Mouse (Mus musculus) testis, adult 2 months (tissue): Measurements from ENCODE around the gene Fshr. TPM values are rescaled to one million over a fixed set of nuclear protein-coding genes. Genes with fewer than 3 reads are reported as not detected.
"Not testable (repeated sequence)": the region's sequence is repeated elsewhere in the genome, so short reads cannot be mapped to it uniquely, and the experiment has no call there.

Source experiments
- H3K27ac ChIP-seq: fragments of 200-500 bp; 2 replicates; pipeline ENCODE4 v1.5.1; 2012; ENCODE audit warnings: low read depth, low read length; ENCODE audit not compliant: control insufficient read depth, insufficient read depth
- H3K27me3 ChIP-seq: fragments of 200-500 bp; 2 replicates; pipeline ENCODE4 v1.6.1; 2012; ENCODE audit warnings: mild to moderate bottlenecking, low read length, moderate library complexity; ENCODE audit not compliant: control insufficient read depth, insufficient read depth
- H3K36me3 ChIP-seq: fragments of 200-500 bp; 2 replicates; pipeline ENCODE4 v1.6.1; 2012; ENCODE audit warnings: mild to moderate bottlenecking, low read length; ENCODE audit not compliant: control insufficient read depth, insufficient read depth
- H3K4me1 ChIP-seq: fragments of 200-500 bp; 2 replicates; pipeline ENCODE4 v1.6.1; 2012; ENCODE audit warnings: low read length; ENCODE audit not compliant: control insufficient read depth, insufficient read depth
- H3K4me3 ChIP-seq: fragments of 200-500 bp; 2 replicates; pipeline ENCODE4 v1.5.1; 2012; ENCODE audit warnings: low read depth, mild to moderate bottlenecking, low read length, moderate library complexity, mixed read lengths; ENCODE audit not compliant: control insufficient read depth
- CTCF ChIP-seq: fragments of 200-500 bp; IDR thresholded peaks from 2 replicates; pipeline ENCODE4 v1.5.1; 2012; ENCODE audit warnings: low read depth, mild to moderate bottlenecking, inconsistent platforms, low read length, moderate library complexity; ENCODE audit not compliant: control insufficient read depth, insufficient read depth, insufficient replicate concordance
- POLR2A ChIP-seq: fragments of 200-500 bp; IDR thresholded peaks from 2 replicates; pipeline ENCODE4 v1.6.1; 2012; ENCODE audit warnings: low read depth, mild to moderate bottlenecking, inconsistent platforms, low read length, moderate library complexity; ENCODE audit not compliant: control insufficient read depth
- polyA plus RNA-seq: library from polyadenylated mRNA; depleted of rRNA; stranded (reverse); fragments of >200 nt; gene quantifications from 2 replicates; pipeline ENCODE4 v1.2.3, GENCODE M21; 2012

Gene Fshr
- polyA plus RNA-seq, 1 experiment, result 2.4 TPM

DNA sequence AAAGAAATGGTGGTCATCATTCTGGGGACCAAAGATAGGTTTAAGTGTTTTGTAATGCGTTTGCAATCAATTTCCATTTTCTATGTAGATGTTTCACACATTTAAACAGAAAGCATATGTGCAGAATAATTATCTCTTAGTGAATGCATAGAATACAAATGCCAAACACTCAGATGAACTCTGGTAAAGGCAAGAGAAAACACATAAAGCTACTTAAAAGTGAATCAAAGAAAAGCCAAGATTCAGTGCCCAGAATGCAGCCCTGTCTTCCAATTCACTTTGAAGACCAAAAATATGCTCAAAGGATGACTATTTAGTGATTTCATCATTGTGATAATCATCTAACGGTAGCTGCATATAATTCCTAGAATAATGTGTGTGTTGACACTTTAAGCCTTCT lies 81.2 kb downstream of the Fshr start:
- Histone ChIP-seq H3K27ac (no peak overlapping the region), H3K27me3 (no peaks in the 10 kb centered on the region), H3K4me3 (no peak overlapping the region), H3K4me1 (no peaks in the 10 kb centered on the region), H3K36me3 (no peaks in the 10 kb centered on the region)
- TF ChIP-seq CTCF, result no peak
- TF ChIP-seq POLR2A, result no peak

DNA sequence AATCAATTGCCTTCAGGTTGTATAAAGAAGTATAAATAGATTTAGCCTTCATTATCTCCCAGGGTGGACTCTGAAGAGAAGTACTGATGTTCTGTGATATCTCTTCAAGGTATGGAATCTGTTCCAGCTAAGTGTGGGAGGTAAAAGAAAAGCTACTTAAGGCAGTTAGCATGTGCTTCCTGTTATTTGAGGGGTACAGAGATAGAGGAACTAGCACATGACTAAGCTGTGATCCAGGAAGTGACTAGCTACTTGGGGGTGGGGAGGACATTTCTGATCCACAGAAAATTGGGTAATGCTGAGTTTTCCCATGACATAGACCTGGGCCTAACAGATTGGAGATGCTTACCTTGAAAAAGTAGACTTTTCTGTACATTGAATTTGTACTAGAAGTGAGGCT lies 86.5 kb downstream of the Fshr start:
- H3K4me1 ChIP-seq, result no peaks in the 10 kb centered on the region
- no peak for TF ChIP-seq CTCF
- H3K4me3 ChIP-seq, result no peak overlapping the region
- no peaks in the 10 kb centered on the region for H3K36me3 ChIP-seq
- no peak overlapping the region for H3K27ac ChIP-seq
- no peaks in the 10 kb centered on the region for H3K27me3 ChIP-seq

DNA sequence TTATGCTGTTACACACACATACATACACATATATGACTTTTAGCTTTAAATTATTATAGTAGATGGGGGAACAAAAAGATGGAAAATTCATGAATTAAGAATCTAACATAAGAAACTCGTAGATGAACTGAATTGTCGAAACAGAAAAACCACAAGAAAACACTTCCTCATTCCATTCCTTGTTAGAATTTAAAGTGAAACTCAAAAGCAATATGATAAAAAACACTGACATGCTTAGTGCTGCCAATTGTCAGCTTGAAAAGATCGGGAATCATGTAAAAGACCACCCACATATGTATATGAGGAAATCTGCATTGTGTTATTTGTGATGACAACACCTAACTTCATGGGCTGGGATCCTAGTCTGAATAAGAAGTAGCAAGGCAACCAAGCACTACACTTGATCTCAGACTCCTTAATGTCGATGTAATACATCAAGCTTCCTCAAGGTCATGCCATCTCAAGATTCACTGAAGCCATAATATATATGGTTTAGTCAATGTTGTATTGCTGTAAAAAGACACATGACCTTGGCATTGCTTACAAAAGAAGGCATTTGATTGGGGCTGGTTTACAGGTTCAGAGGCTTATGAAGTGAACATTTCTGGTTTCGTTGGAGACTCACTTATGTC lies 99.6 kb downstream of the Fshr start:
- Histone ChIP-seq H3K36me3 (no peaks in the 10 kb centered on the region), H3K27ac (no peak overlapping the region), H3K4me3 (no peak overlapping the region), H3K27me3 (no peaks in the 10 kb centered on the region), H3K4me1 (no peaks in the 10 kb centered on the region)
- no peak for TF ChIP-seq CTCF
- no peak for TF ChIP-seq POLR2A

DNA sequence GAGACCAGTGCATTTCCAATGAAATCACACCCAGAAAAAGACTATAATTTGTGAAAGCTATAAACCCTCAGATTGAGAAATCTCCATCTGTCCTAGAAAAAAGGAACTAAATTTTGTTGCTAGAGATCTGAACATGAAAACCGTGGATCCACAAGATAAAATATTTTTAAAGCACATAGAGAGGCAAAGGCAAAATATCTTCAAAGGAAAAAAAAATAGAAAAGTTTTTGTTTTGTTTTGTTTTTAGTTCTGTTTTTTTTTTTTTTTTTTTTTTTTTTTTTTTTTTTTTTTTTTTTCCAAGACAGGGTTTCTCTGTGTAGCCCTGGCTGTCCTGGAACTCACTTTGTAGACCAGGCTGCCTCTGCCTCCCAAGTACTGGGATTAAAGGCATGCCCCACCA lies 100.7 kb downstream of the Fshr start:
- not testable (repeated sequence) for H3K4me3 ChIP-seq, H3K27ac ChIP-seq, H3K4me1 ChIP-seq, H3K27me3 ChIP-seq, H3K36me3 ChIP-seq

DNA sequence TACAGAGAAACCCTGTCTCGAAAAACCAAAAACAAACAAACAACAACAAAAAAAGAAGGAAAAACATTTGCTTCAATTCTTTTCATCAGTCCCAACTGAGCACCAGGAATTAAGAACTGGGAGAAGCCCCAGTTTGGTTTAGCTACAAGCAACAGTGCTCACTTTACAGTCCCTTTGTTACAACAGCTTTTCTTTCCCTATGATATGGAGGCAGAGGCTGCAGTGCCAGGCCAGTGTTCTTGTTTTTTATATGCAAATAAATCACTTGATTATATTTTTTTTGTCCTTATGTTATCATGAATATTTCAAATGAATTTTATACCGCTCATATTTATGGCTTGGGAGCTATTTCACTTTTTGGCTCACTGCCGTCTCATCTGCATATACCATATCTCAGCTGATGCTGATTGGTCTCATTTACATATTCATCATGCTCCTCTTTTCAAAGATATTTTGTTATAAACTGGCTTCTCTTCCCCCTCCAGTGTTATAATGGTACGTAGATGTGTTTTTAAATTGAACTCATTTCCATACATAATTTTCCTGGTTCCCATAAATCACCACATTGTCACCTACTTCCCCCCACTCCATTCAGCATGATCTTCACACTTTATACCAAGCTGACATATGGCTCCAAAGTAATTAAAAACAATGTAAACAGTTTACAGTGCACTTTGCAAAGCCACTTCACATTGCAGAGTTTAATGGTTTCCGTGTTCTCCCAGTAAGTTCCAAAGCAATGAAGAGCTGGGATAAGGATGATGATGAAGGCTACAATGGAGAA lies 110.6 kb downstream of the Fshr start:
- no peak overlapping the region for H3K27ac ChIP-seq
- TF ChIP-seq POLR2A (no peak), CTCF (no peak)
- H3K4me1 ChIP-seq, result no peaks in the 10 kb centered on the region
- H3K4me3 ChIP-seq, result no peak overlapping the region
- no peaks in the 10 kb centered on the region for H3K36me3 ChIP-seq
- no peaks in the 10 kb centered on the region for H3K27me3 ChIP-seq

DNA sequence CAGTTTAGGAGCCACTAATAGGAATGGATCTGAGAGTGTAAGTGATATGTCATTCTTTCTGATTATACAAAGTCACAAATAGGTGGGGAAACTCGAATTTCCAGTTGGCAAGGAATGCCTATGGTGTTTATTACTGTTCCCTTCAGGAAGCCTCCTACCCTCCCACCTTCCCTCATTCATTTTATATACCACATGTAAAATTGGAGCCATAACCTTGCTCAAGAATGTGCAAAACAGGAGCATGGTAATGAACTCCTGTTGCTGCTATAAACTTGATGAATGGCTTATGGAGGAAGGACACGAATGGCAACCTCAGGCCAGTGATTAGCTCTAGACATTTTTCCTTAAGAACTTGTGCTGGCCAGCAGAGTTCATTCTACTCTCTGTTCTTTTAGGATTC lies 117.6 kb downstream of the Fshr start:
- TF ChIP-seq CTCF (no peak), POLR2A (no peak)
- Histone ChIP-seq H3K27me3 (no peaks in the 10 kb centered on the region), H3K4me1 (no peaks in the 10 kb centered on the region), H3K4me3 (no peak overlapping the region), H3K36me3 (no peaks in the 10 kb centered on the region), H3K27ac (no peak overlapping the region)

DNA sequence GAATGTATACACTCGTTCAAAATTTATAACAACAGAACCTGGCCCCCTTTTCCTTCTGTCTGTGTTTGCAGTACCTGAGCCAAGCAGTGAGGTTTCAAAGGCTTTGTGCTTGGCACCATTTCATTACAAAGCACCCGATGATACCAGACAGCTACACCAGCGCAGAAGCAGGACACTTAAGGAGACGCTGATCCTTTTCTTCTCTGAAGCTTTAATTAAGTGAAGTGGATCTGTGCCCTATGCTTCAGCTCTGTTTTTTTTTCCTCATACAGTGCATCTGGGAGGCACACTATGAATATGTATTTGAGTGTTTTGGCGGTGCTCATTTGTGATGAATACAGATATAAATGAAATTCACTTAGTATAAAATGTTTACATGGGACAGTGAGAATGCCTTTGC lies 120.8 kb downstream of the Fshr start:
- H3K4me3 ChIP-seq, result no peak overlapping the region
- H3K36me3 ChIP-seq, result no peaks in the 10 kb centered on the region
- H3K27me3 ChIP-seq, result no peaks in the 10 kb centered on the region
- no peak overlapping the region for H3K27ac ChIP-seq
- no peaks in the 10 kb centered on the region for H3K4me1 ChIP-seq
- TF ChIP-seq CTCF (no peak), POLR2A (no peak)
